ENCODE assay signal across 8 mouse cellular contexts in genomic region chr9:66078493-66078892, GRCm38 (mm10). TPM values are rescaled to one million over a fixed set of nuclear protein-coding genes. Genes with fewer than 3 reads are reported as not detected.
DNase-seq lines count a peak whose midpoint lies in the region; ATAC-seq and TF ChIP-seq lines count a peak whose summit lies in the region.

No protein-coding gene starts in this region.

- peaks cover 7 to 9% of the 10 kb centered on the region in 2 experiments; a peak in 3 of 4 replicates for H3K4me1 ChIP-seq in heart, embryonic 14.5 days (ENCODE audit: control insufficient read depth in 2 of 2, insufficient read depth in 2 of 2, low read length in 2 of 2)
- no peaks in the 10 kb centered on the region for H3K4me1 ChIP-seq in heart, adult 2 months (ENCODE audit: control insufficient read depth, insufficient read depth, low read length)
- H3K4me1 ChIP-seq in ES-E14 (ENCODE audit: control insufficient read depth in 2 of 2, insufficient read depth in 2 of 2, low read length in 2 of 2, poor library complexity in 1 of 2), result peaks cover 2 to 3% of the 10 kb centered on the region in 2 experiments; a peak in 1 of 4 replicates
- H3K4me1 ChIP-seq in forebrain, embryonic 16.5 days (replicated peaks; ENCODE audit: control insufficient read depth, insufficient read depth, low read length), result 0 out of 2 replicates have a peak, but pooled peaks cover 5% of the 10 kb centered on the region
- H3K4me1 ChIP-seq in lung, postnatal 0 days (ENCODE audit: insufficient read depth, low read depth, low read length), result peaks cover 6% of the 10 kb centered on the region

- no peak overlapping the region for H3K27ac ChIP-seq in heart, embryonic 14.5 days (replicated peaks in 1 of 2; ENCODE audit: control insufficient read depth in 1 of 2, insufficient read depth in 1 of 2, low read depth in 2 of 2, low read length in 2 of 2)
- no peak overlapping the region for H3K27ac ChIP-seq in heart, adult 2 months
- H3K27ac ChIP-seq in ES-E14 (ENCODE audit: insufficient read depth, low read depth, low read length, poor library complexity, severe bottlenecking), result no peak overlapping the region
- no peak overlapping the region for H3K27ac ChIP-seq in forebrain, embryonic 16.5 days (ENCODE audit: low read length)
- H3K27ac ChIP-seq in lung, postnatal 0 days (ENCODE audit: low read length), result no peak overlapping the region; the same call in 1 of the 2 replicates

- TF ChIP-seq POLR2A in heart, adult 2 months (IDR thresholded peaks at IDR 0.05; ENCODE audit: insufficient read depth, low read depth, low read length), result no peak

- TF ChIP-seq EP300 in heart, adult 2 months (IDR thresholded peaks at IDR 0.05; ENCODE audit: insufficient read depth, low read depth, low read length), result no peak
- no peak for TF ChIP-seq EP300 in lung, postnatal 0 days (IDR thresholded peaks at IDR 0.05)

- H3K4me2 ChIP-seq in heart, embryonic 14.5 days (ENCODE audit: low read length), result peak overlapping the region; percentile 42
- no peak overlapping the region for H3K4me2 ChIP-seq in forebrain, embryonic 16.5 days (ENCODE audit: low read length)
- no peak overlapping the region for H3K4me2 ChIP-seq in lung, postnatal 0 days (replicated peaks; ENCODE audit: low read depth, low read length)

- no peak for DNase-seq in heart, adult 2 months
- no peak for DNase-seq in ES-E14 (ENCODE audit: low read depth, low spot score)
- peak; percentile 48 for DNase-seq in lung, postnatal 0 days (ENCODE audit: low spot score)
- no peak for DNase-seq in urinary bladder, postnatal 4 days (ENCODE audit: low spot score in 2 of 2)
- no peak for DNase-seq in thymus, postnatal 14 days

- 8% methylated on average over 14 of the region's 14 CpGs for WGBS in heart, embryonic 14.5 days
- 19% methylated on average over 14 of the region's 14 CpGs for WGBS in heart, adult 2 months
- WGBS in forebrain, embryonic 16.5 days, result 6% methylated on average over 14 of the region's 14 CpGs
- WGBS in lung, postnatal 0 days, result 4% methylated on average over 14 of the region's 14 CpGs

- TF ChIP-seq CTCF in heart, adult 2 months (IDR thresholded peaks at IDR 0.05), result no peak
- TF ChIP-seq CTCF in lung, postnatal 0 days (IDR thresholded peaks at IDR 0.05), result no peak

- no peaks in the 10 kb centered on the region for H3K79me2 ChIP-seq in heart, adult 2 months (replicated peaks; ENCODE audit: control insufficient read depth, insufficient read depth, low read length)

- no peak for ATAC-seq in heart, embryonic 14.5 days (ENCODE audit: insufficient number of reproducible peaks, insufficient read depth, low FRiP score, low read depth)
- peak; percentile 45 for ATAC-seq in forebrain, embryonic 16.5 days
- ATAC-seq in lung, postnatal 0 days, result no peak; the same call in 1 of the 2 replicates
- no peak for ATAC-seq in CD4-positive, CD25-positive, alpha-beta regulatory T cell, adult 4 months

- H3K27me3 ChIP-seq in heart, embryonic 14.5 days (ENCODE audit: control insufficient read depth, insufficient read depth, low read length), result no peaks in the 10 kb centered on the region
- no peaks in the 10 kb centered on the region for H3K27me3 ChIP-seq in heart, adult 2 months (ENCODE audit: control insufficient read depth, insufficient read depth, low read length)
- H3K27me3 ChIP-seq in forebrain, embryonic 16.5 days (replicated peaks; ENCODE audit: control insufficient read depth, insufficient read depth, low read length), result no peaks in the 10 kb centered on the region
- no peaks in the 10 kb centered on the region for H3K27me3 ChIP-seq in lung, postnatal 0 days (replicated peaks; ENCODE audit: insufficient read depth, low read length)

- H3K36me3 ChIP-seq in heart, embryonic 14.5 days (ENCODE audit: control insufficient read depth, insufficient read depth, low read length), result no peaks in the 10 kb centered on the region
- H3K36me3 ChIP-seq in heart, adult 2 months (ENCODE audit: control insufficient read depth, insufficient read depth, low read length), result no peaks in the 10 kb centered on the region
- H3K36me3 ChIP-seq in ES-E14 (ENCODE audit: control insufficient read depth, insufficient read depth, low read length, poor library complexity, severe bottlenecking), result no peaks in the 10 kb centered on the region
- no peaks in the 10 kb centered on the region for H3K36me3 ChIP-seq in forebrain, embryonic 16.5 days (ENCODE audit: control insufficient read depth, insufficient read depth)
- H3K36me3 ChIP-seq in lung, postnatal 0 days (ENCODE audit: insufficient read depth, low read length), result no peaks in the 10 kb centered on the region

- peak overlapping the region in 1 of 2 experiments; percentile 10; a peak in 1 of 4 replicates for H3K4me3 ChIP-seq in heart, embryonic 14.5 days (ENCODE audit: control insufficient read depth in 1 of 2, insufficient read depth in 1 of 2, low read depth in 1 of 2, low read length in 2 of 2)
- no peak overlapping the region for H3K4me3 ChIP-seq in heart, adult 2 months
- H3K4me3 ChIP-seq in ES-E14 (ENCODE audit: insufficient read depth in 1 of 2, low read depth in 1 of 2, low read length in 2 of 2, poor library complexity in 1 of 2, severe bottlenecking in 1 of 2), result no peak overlapping the region
- H3K4me3 ChIP-seq in forebrain, embryonic 16.5 days (replicated peaks; ENCODE audit: low read length), result no peak overlapping the region
- H3K4me3 ChIP-seq in lung, postnatal 0 days (ENCODE audit: low read depth, low read length), result no peak overlapping the region

- H3K9me3 ChIP-seq in heart, embryonic 14.5 days (ENCODE audit: control insufficient read depth, low read length), result no peaks in the 10 kb centered on the region
- H3K9me3 ChIP-seq in ES-E14 (ENCODE audit: control insufficient read depth, insufficient read depth, low read depth, low read length), result no peaks in the 10 kb centered on the region
- H3K9me3 ChIP-seq in forebrain, embryonic 16.5 days (ENCODE audit: control insufficient read depth, low read length), result no peaks in the 10 kb centered on the region
- H3K9me3 ChIP-seq in lung, postnatal 0 days (ENCODE audit: low read length), result no peaks in the 10 kb centered on the region

- in situ Hi-C loops in ES-E14 (cut with MboI; ENCODE audit: low sequenced_read_pairs in 2 of 2, unreplicated experiment in 2 of 2), result no loop called here

- intact Hi-C loops in heart, adult 2 months (cut with DNase I), result no loop called here

- no peak overlapping the region for H3K9ac ChIP-seq in heart, embryonic 14.5 days (ENCODE audit: low read length)
- H3K9ac ChIP-seq in heart, adult 2 months (ENCODE audit: low read depth, low read length), result no peak overlapping the region
- H3K9ac ChIP-seq in ES-E14 (ENCODE audit: insufficient read depth, low read depth, low read length, poor library complexity, severe bottlenecking), result 0 out of 2 replicates have a peak overlapping the region, but pooled peaks have one; percentile 32
- 0 out of 2 replicates have a peak overlapping the region, but pooled peaks have one; percentile 0 for H3K9ac ChIP-seq in forebrain, embryonic 16.5 days (replicated peaks; ENCODE audit: low read depth, low read length)
- H3K9ac ChIP-seq in lung, postnatal 0 days (replicated peaks; ENCODE audit: low read depth), result no peak overlapping the region

TF ChIP-seq in ES-E14, 5 proteins besides CTCF, POLR2A, EP300 and RAD21:
- TF ChIP-seq CHD2 (IDR thresholded peaks at IDR 0.05; ENCODE audit: low read depth, low read length) (no peak), MAFK (IDR thresholded peaks at IDR 0.05; ENCODE audit: insufficient read depth, low read depth, low read length) (no peak), HCFC1 (IDR thresholded peaks at IDR 0.05; ENCODE audit: borderline replicate concordance, insufficient read depth, low read length) (no peak), ZC3H11A (IDR thresholded peaks at IDR 0.05; ENCODE audit: borderline replicate concordance, low read depth, low read length) (no peak), ZNF384 (IDR thresholded peaks at IDR 0.05; ENCODE audit: low read depth, low read length) (no peak)

RNA-seq across cellular contexts. Expression of gene Snx22, which starts 9.0 kb away (rescaled TPM):
- 1.2 and 1.6 TPM in 2 replicates for polyA plus RNA-seq in heart, embryonic 14.5 days (2014; fragmentation: Nextera tagmentation; extraction: Ambion mirVana)
- total RNA-seq in heart, adult 2 months (2021), result under 1 TPM; 0.70 to 0.86 TPM
- polyA plus RNA-seq in heart, adult 2 months (2012; rRNA removed), result 0.70 and 0.73 TPM in 2 replicates
- total RNA-seq in ES-E14 (2012; rRNA removed), result 13.1 and 17.9 TPM in 2 replicates
- polyA plus RNA-seq in forebrain, embryonic 16.5 days (2015; fragmentation: Nextera tagmentation; extraction: Ambion mirVana), result 4.5 and 8.1 TPM in 2 replicates
- polyA plus RNA-seq in lung, postnatal 0 days (2015; fragmentation: Nextera tagmentation; extraction: Ambion mirVana), result 25.7 and 28.3 TPM in 2 replicates
- 1 to 10 TPM; 1.5 to 2.6 TPM for polyA plus RNA-seq in CD4-positive, CD25-positive, alpha-beta regulatory T cell, adult 4 months (2017; shearing (Covaris generic))

RNA-seq across cellular contexts. Expression of gene Ppib, which starts 18.5 kb away (rescaled TPM):
- polyA plus RNA-seq in heart, embryonic 14.5 days (2014; fragmentation: Nextera tagmentation; extraction: Ambion mirVana), result 362 and 403 TPM in 2 replicates
- 100 to 1,000 TPM; 113 to 114 TPM for total RNA-seq in heart, adult 2 months (2021)
- polyA plus RNA-seq in heart, adult 2 months (2012; rRNA removed), result 89.9 and 102 TPM in 2 replicates
- total RNA-seq in ES-E14 (2012; rRNA removed), result 891 and 1,136 TPM in 2 replicates
- 325 and 326 TPM in 2 replicates for polyA plus RNA-seq in forebrain, embryonic 16.5 days (2015; fragmentation: Nextera tagmentation; extraction: Ambion mirVana)
- 577 and 650 TPM in 2 replicates for polyA plus RNA-seq in lung, postnatal 0 days (2015; fragmentation: Nextera tagmentation; extraction: Ambion mirVana)
- 100 to 1,000 TPM; 439 to 492 TPM for polyA plus RNA-seq in CD4-positive, CD25-positive, alpha-beta regulatory T cell, adult 4 months (2017; shearing (Covaris generic))

RNA-seq across cellular contexts. Expression of gene Snx1, which starts 47.9 kb away (rescaled TPM):
- 63.8 and 65.1 TPM in 2 replicates for polyA plus RNA-seq in heart, embryonic 14.5 days (2014; fragmentation: Nextera tagmentation; extraction: Ambion mirVana)
- 10 to 100 TPM; 24.8 to 27.6 TPM for total RNA-seq in heart, adult 2 months (2021)
- 19.2 and 25.2 TPM in 2 replicates for polyA plus RNA-seq in heart, adult 2 months (2012; rRNA removed)
- 27.4 and 42.4 TPM in 2 replicates for total RNA-seq in ES-E14 (2012; rRNA removed)
- 101 and 109 TPM in 2 replicates for polyA plus RNA-seq in forebrain, embryonic 16.5 days (2015; fragmentation: Nextera tagmentation; extraction: Ambion mirVana)
- 108 and 112 TPM in 2 replicates for polyA plus RNA-seq in lung, postnatal 0 days (2015; fragmentation: Nextera tagmentation; extraction: Ambion mirVana)
- 10 to 100 TPM; 94.0 to 96.9 TPM for polyA plus RNA-seq in CD4-positive, CD25-positive, alpha-beta regulatory T cell, adult 4 months (2017; shearing (Covaris generic))

RNA-seq across cellular contexts. Expression of gene Ciao2a, which starts 47.9 kb away (rescaled TPM):
- 163 and 172 TPM in 2 replicates for polyA plus RNA-seq in heart, embryonic 14.5 days (2014; fragmentation: Nextera tagmentation; extraction: Ambion mirVana)
- total RNA-seq in heart, adult 2 months (2021), result 10 to 100 TPM; 59.7 to 68.1 TPM
- polyA plus RNA-seq in heart, adult 2 months (2012; rRNA removed), result 19.5 and 31.2 TPM in 2 replicates
- 31.7 and 55.9 TPM in 2 replicates for total RNA-seq in ES-E14 (2012; rRNA removed)
- 81.1 and 84.3 TPM in 2 replicates for polyA plus RNA-seq in forebrain, embryonic 16.5 days (2015; fragmentation: Nextera tagmentation; extraction: Ambion mirVana)
- 110 and 111 TPM in 2 replicates for polyA plus RNA-seq in lung, postnatal 0 days (2015; fragmentation: Nextera tagmentation; extraction: Ambion mirVana)
- 100 to 1,000 TPM; 142 to 150 TPM for polyA plus RNA-seq in CD4-positive, CD25-positive, alpha-beta regulatory T cell, adult 4 months (2017; shearing (Covaris generic))

Comparison
In these comparisons a context has a peak if more than half of its experiments do, and no peak if none do; other contexts are left out.
1. H3K9ac ChIP-seq: peak in ES-E14 (single experiment) and forebrain, embryonic 16.5 days (single experiment); none in heart, embryonic 14.5 days (single experiment), heart, adult 2 months (single experiment) and lung, postnatal 0 days (single experiment).